16 mouse cellular contexts compared by ENCODE assay signal in the genomic region with DNA sequence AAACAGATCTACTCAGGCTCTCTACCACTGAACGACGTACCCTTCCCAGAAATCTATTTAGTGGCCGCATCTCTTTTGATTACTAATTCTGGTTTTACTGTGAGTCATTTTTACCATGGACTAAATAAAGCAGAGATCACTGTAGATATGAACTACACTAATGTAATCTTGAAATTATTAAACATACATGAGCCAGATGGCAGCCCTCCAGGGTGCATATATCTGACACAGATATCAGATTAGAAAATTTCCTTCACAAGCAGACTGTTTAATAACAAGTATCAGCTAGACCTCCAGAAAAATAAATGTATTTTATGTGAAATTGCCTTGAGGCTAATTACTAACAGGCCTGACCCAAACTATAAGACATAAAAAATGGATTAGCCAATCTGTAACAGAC.
"Had no signal": no experiment of that assay in that cellular context is flagged by ENCODE, and none has a peak within 500 bp of the region (broad histone marks: within the 10 kb centered on the region; RNA-seq: fewer than 3 reads in every experiment).

No protein-coding gene starts in this region.

- H3K36me3 ChIP-seq: kidney, embryonic 15.5 days; limb, embryonic 13.5 days; midbrain, embryonic 10.5 days; neural tube, embryonic 15.5 days had no signal

- H3K27me3 ChIP-seq: kidney, embryonic 15.5 days; limb, embryonic 13.5 days; neural tube, embryonic 15.5 days had no signal

- H3K9ac ChIP-seq: kidney, embryonic 15.5 days; limb, embryonic 13.5 days; liver, embryonic 14.5 days; neural tube, embryonic 15.5 days had no signal

- H3K4me1 ChIP-seq: kidney, embryonic 15.5 days; limb, embryonic 13.5 days; midbrain, embryonic 10.5 days; neural tube, embryonic 15.5 days had no signal

- H3K9me3 ChIP-seq: kidney, embryonic 15.5 days; limb, embryonic 13.5 days; midbrain, embryonic 10.5 days; neural tube, embryonic 15.5 days had no signal

- H3K27ac ChIP-seq: kidney, embryonic 15.5 days; limb, embryonic 13.5 days; liver, embryonic 14.5 days; midbrain, embryonic 10.5 days; neural tube, embryonic 15.5 days; stomach, postnatal 0 days had no signal

- H3K4me3 ChIP-seq: kidney, embryonic 15.5 days; limb, embryonic 13.5 days; midbrain, embryonic 10.5 days; myocyte; neural tube, embryonic 15.5 days had no signal

- DNase-seq: kidney, postnatal 25 days; layer of hippocampus, adult 9-11 months; layer of hippocampus, postnatal 36 days; lung, adult 18-20 months; lung, postnatal 10 days; lung, postnatal 4 days; right cerebral cortex, adult 18-20 months; right cerebral cortex, postnatal 25 days; thymus, postnatal 4 days had no signal

- H3K4me2 ChIP-seq: kidney, embryonic 15.5 days; limb, embryonic 13.5 days; neural tube, embryonic 15.5 days had no signal
